In genomic region chr19:15649368-15649767, GRCm38 (mm10) we compare ENCODE assay signal across 8 mouse cellular contexts.
DNase-seq lines count a peak whose midpoint lies in the region; ATAC-seq and TF ChIP-seq lines count a peak whose summit lies in the region.

No protein-coding gene starts in this region.

- H3K9me3 ChIP-seq in midbrain, embryonic 11.5 days (ENCODE audit: control insufficient read depth, low read length): no peaks in the 10 kb centered on the region
- no peaks in the 10 kb centered on the region for H3K9me3 ChIP-seq in midbrain, embryonic 16.5 days (replicated peaks; ENCODE audit: control insufficient read depth, low read length, poor library complexity, severe bottlenecking)
- H3K9me3 ChIP-seq in neural tube, embryonic 14.5 days (ENCODE audit: control insufficient read depth, low read length): no peaks in the 10 kb centered on the region

- H3K9ac ChIP-seq in midbrain, embryonic 11.5 days (ENCODE audit: low read length): no peak overlapping the region
- H3K9ac ChIP-seq in midbrain, embryonic 16.5 days (ENCODE audit: low read depth, low read length): no peak overlapping the region
- H3K9ac ChIP-seq in neural tube, embryonic 14.5 days (replicated peaks; ENCODE audit: low read depth, low read length): no peak overlapping the region

- TF ChIP-seq CTCF in gastrocnemius, adult 2 months (IDR thresholded peaks at IDR 0.05): peak; percentile 64
- TF ChIP-seq CTCF in bone marrow macrophage, adult 2 months (IDR thresholded peaks at IDR 0.05; ENCODE audit: low read depth, low read length): peak; percentile 61; the same call in 1 of the 2 replicates

- H3K27me3 ChIP-seq in midbrain, embryonic 11.5 days (ENCODE audit: control insufficient read depth, insufficient read depth, low read length): no peaks in the 10 kb centered on the region; the same call in 1 of the 2 replicates
- no peaks in the 10 kb centered on the region; the same call in 1 of the 2 replicates for H3K27me3 ChIP-seq in midbrain, embryonic 16.5 days (ENCODE audit: control insufficient read depth, insufficient read depth, low read depth, low read length)
- H3K27me3 ChIP-seq in neural tube, embryonic 14.5 days (ENCODE audit: control insufficient read depth, insufficient read depth, low read length): no peaks in the 10 kb centered on the region

- no peak overlapping the region for H3K27ac ChIP-seq in gastrocnemius, adult 2 months
- H3K27ac ChIP-seq in midbrain, embryonic 11.5 days (ENCODE audit: low read depth, low read length): no peak overlapping the region
- no peak overlapping the region for H3K27ac ChIP-seq in midbrain, embryonic 16.5 days (ENCODE audit: low read length)
- no peak overlapping the region for H3K27ac ChIP-seq in bone marrow macrophage, adult 2 months (ENCODE audit: insufficient read depth, low read depth, low read length)
- no peak overlapping the region for H3K27ac ChIP-seq in neural tube, embryonic 14.5 days (ENCODE audit: low read depth, low read length)

- peaks cover 5% of the 10 kb centered on the region; the same call in 1 of the 2 replicates for H3K4me1 ChIP-seq in midbrain, embryonic 11.5 days (ENCODE audit: control insufficient read depth, insufficient read depth, low read length)
- H3K4me1 ChIP-seq in midbrain, embryonic 16.5 days (ENCODE audit: control insufficient read depth, insufficient read depth, low read length): peaks cover 9% of the 10 kb centered on the region; the same call in 1 of the 2 replicates
- H3K4me1 ChIP-seq in bone marrow macrophage, adult 2 months (ENCODE audit: control insufficient read depth, insufficient read depth, low read length): no peaks in the 10 kb centered on the region
- peaks cover 13% of the 10 kb centered on the region for H3K4me1 ChIP-seq in neural tube, embryonic 14.5 days (ENCODE audit: control insufficient read depth, insufficient read depth, low read length)

- ATAC-seq in midbrain, embryonic 11.5 days (ENCODE audit: low FRiP score): 0 out of 2 replicates have a peak, but pooled peaks have one; percentile 24
- ATAC-seq in midbrain, embryonic 16.5 days: no peak
- ATAC-seq in neural tube, embryonic 14.5 days (ENCODE audit: low read depth): peak; percentile 49; the same call in 1 of the 2 replicates

- TF ChIP-seq POLR2A in bone marrow macrophage, adult 2 months (IDR thresholded peaks at IDR 0.05; ENCODE audit: borderline replicate concordance, low read depth, low read length): no peak

- no peak for DNase-seq in gastrocnemius, adult 2 months
- no peak for DNase-seq in gastrocnemius, postnatal 4 days (ENCODE audit: low spot score in 2 of 2)
- peak; percentile 85 for DNase-seq in midbrain, embryonic 11.5 days (ENCODE audit: low spot score, missing footprints)
- peak; percentile 43 for DNase-seq in heart, postnatal 4 days
- DNase-seq in frontal cortex, postnatal 14 days (ENCODE audit: low spot score in 2 of 2): no peak

- H3K4me3 ChIP-seq in gastrocnemius, adult 2 months: no peak overlapping the region
- H3K4me3 ChIP-seq in midbrain, embryonic 11.5 days (ENCODE audit: low read depth, low read length): no peak overlapping the region
- no peak overlapping the region for H3K4me3 ChIP-seq in midbrain, embryonic 16.5 days (ENCODE audit: low read depth, low read length)
- H3K4me3 ChIP-seq in bone marrow macrophage, adult 2 months (ENCODE audit: insufficient read depth, low read length): no peak overlapping the region
- no peak overlapping the region for H3K4me3 ChIP-seq in neural tube, embryonic 14.5 days (ENCODE audit: low read depth, low read length)

- intact Hi-C loops in gastrocnemius, adult 2 months (cut with DNase I): no loop called here

- WGBS in midbrain, embryonic 11.5 days: 26% methylated on average over 4 of the region's 4 CpGs
- 16% methylated on average over 4 of the region's 4 CpGs for WGBS in midbrain, embryonic 16.5 days
- 13% methylated on average over 4 of the region's 4 CpGs for WGBS in neural tube, embryonic 14.5 days

- no peaks in the 10 kb centered on the region for H3K36me3 ChIP-seq in midbrain, embryonic 11.5 days (ENCODE audit: control insufficient read depth, insufficient read depth, low read length)
- no peaks in the 10 kb centered on the region for H3K36me3 ChIP-seq in midbrain, embryonic 16.5 days (ENCODE audit: control insufficient read depth, insufficient read depth, low read length)
- H3K36me3 ChIP-seq in neural tube, embryonic 14.5 days (ENCODE audit: control insufficient read depth, insufficient read depth, low read length): no peaks in the 10 kb centered on the region

- no peak overlapping the region for H3K4me2 ChIP-seq in midbrain, embryonic 11.5 days
- H3K4me2 ChIP-seq in midbrain, embryonic 16.5 days (ENCODE audit: low read length): no peak overlapping the region
- no peak overlapping the region for H3K4me2 ChIP-seq in neural tube, embryonic 14.5 days (ENCODE audit: low read depth, low read length)

Comparison
In these comparisons a context has a peak if more than half of its experiments do, and no peak if none do; other contexts are left out.
1. DNase-seq: peak in midbrain, embryonic 11.5 days (single experiment) and heart, postnatal 4 days (single experiment); none in gastrocnemius, adult 2 months (single experiment), gastrocnemius, postnatal 4 days (0 of 2) and frontal cortex, postnatal 14 days (0 of 2).